Mouse (Mus musculus) kidney, adult 9 months (tissue): Measurements from ENCODE around the gene Pth2.

Experiments
- DNase-seq: peaks from one replicate; pipeline ENCODE4 v3.0.0; 2022

Gene Pth2

GRCm38 (mm10) chr7:45174567-45175280 is 6.1 kb upstream of the Pth2 start:
- no peak for DNase-seq

GRCm38 (mm10) chr7:45175398-45175797 is 5.4 kb upstream of the Pth2 start:
- DNase-seq = no peak

GRCm38 (mm10) chr7:45175929-45176328 is 4.9 kb upstream of the Pth2 start:
- DNase-seq = no peak

- DNase-seq = no peak
Measured at GRCm38 (mm10) chr7:45176356-45176755, 4.4 kb upstream of the Pth2 start.

GRCm38 (mm10) chr7:45178550-45178949 is 2.2 kb upstream of the Pth2 start:
- no peak for DNase-seq

- DNase-seq = no peak
Measured at GRCm38 (mm10) chr7:45179469-45179868, 1.3 kb upstream of the Pth2 start, which contains the start of gene Gfy. Gfy (minus strand) TSS chr7:45179569.

- DNase-seq = no peak
Measured at GRCm38 (mm10) chr7:45181540-45181939, 745 bp downstream of the Pth2 start.

GRCm38 (mm10) chr7:45182199-45182601 is 1.4 kb downstream of the Pth2 start:
- DNase-seq = peak; percentile 91

GRCm38 (mm10) chr7:45182606-45183005 is 1.8 kb downstream of the Pth2 start:
- peak; percentile 34 for DNase-seq

GRCm38 (mm10) chr7:45183672-45184071 is 2.9 kb downstream of the Pth2 start:
- DNase-seq = no peak

GRCm38 (mm10) chr7:45185921-45186320 is 5.1 kb downstream of the Pth2 start:
- DNase-seq = no peak

GRCm38 (mm10) chr7:45189600-45189999 is 8.8 kb downstream of the Pth2 start:
- DNase-seq = no peak

- DNase-seq = no peak
Measured at GRCm38 (mm10) chr7:45190186-45190585, 9.4 kb downstream of the Pth2 start.

- DNase-seq = no peak
Measured at GRCm38 (mm10) chr7:45191161-45191560, 10.4 kb downstream of the Pth2 start.

- no peak for DNase-seq
Measured at GRCm38 (mm10) chr7:45191803-45192363, 11.1 kb downstream of the Pth2 start.

- no peak for DNase-seq
Measured at GRCm38 (mm10) chr7:45192585-45193310, 12.0 kb downstream of the Pth2 start.

GRCm38 (mm10) chr7:45193406-45193805 is 12.6 kb downstream of the Pth2 start:
- DNase-seq = no peak

GRCm38 (mm10) chr7:45193871-45194785 is 13.3 kb downstream of the Pth2 start:
- no peak for DNase-seq

GRCm38 (mm10) chr7:45195341-45196175 is 14.8 kb downstream of the Pth2 start:
- no peak for DNase-seq

GRCm38 (mm10) chr7:45196176-45196535 is 15.4 kb downstream of the Pth2 start:
- no peak for DNase-seq

GRCm38 (mm10) chr7:45196994-45197393 is 16.2 kb downstream of the Pth2 start:
- no peak for DNase-seq

- peak; percentile 82 for DNase-seq
Measured at GRCm38 (mm10) chr7:45198435-45198834, 17.6 kb downstream of the Pth2 start.
